Comparison of ENCODE assay signal across 15 mouse cellular contexts in genomic region chr1:132281523-132282176, GRCm38 (mm10). TPM values are rescaled to one million over a fixed set of nuclear protein-coding genes. Genes with fewer than 3 reads are reported as not detected.
DNase-seq lines count a peak whose midpoint lies in the region; ATAC-seq and TF ChIP-seq lines count a peak whose summit lies in the region.
"Had no signal": no experiment of that assay in that cellular context is flagged by ENCODE, and none has a peak within 500 bp of the region (broad histone marks: within the 10 kb centered on the region; RNA-seq: fewer than 3 reads in every experiment).

No protein-coding gene starts in this region.

- H3K9me3 ChIP-seq in forebrain, embryonic 13.5 days (replicated peaks) = no peaks in the 10 kb centered on the region
- no peaks in the 10 kb centered on the region for H3K9me3 ChIP-seq in midbrain, embryonic 11.5 days (ENCODE audit: control insufficient read depth, low read length)
- no peaks in the 10 kb centered on the region for H3K9me3 ChIP-seq in liver, postnatal 0 days (ENCODE audit: low read length)
- H3K9me3 ChIP-seq: stomach, embryonic 15.5 days had no signal

- intact Hi-C loops in left cerebral cortex, postnatal 4 days (cut with DNase I) = no loop called here

- 2% methylated on average over 8 of the region's 8 CpGs for WGBS in forebrain, embryonic 13.5 days
- WGBS in midbrain, embryonic 11.5 days = 4% methylated on average over 8 of the region's 8 CpGs
- 46% methylated on average over 8 of the region's 8 CpGs for WGBS in liver, postnatal 0 days (ENCODE audit: insufficient replicate concordance)

- no peaks in the 10 kb centered on the region for H3K36me3 ChIP-seq in forebrain, embryonic 13.5 days (ENCODE audit: poor library complexity, severe bottlenecking)
- no peaks in the 10 kb centered on the region for H3K36me3 ChIP-seq in midbrain, embryonic 11.5 days (ENCODE audit: control insufficient read depth, insufficient read depth, low read length)
- no peaks in the 10 kb centered on the region for H3K36me3 ChIP-seq in liver, postnatal 0 days (replicated peaks; ENCODE audit: insufficient read depth, low read length)
- H3K36me3 ChIP-seq: stomach, embryonic 15.5 days had no signal

- H3K27me3 ChIP-seq in forebrain, embryonic 13.5 days = 0 out of 2 replicates have a peak, but pooled peaks cover 2% of the 10 kb centered on the region
- 0 out of 2 replicates have a peak, but pooled peaks cover 2% of the 10 kb centered on the region for H3K27me3 ChIP-seq in midbrain, embryonic 11.5 days (ENCODE audit: control insufficient read depth, insufficient read depth, low read length)
- H3K27me3 ChIP-seq in liver, postnatal 0 days (ENCODE audit: insufficient read depth, low read length) = peaks cover 4% of the 10 kb centered on the region; the same call in 1 of the 2 replicates
- H3K27me3 ChIP-seq: stomach, embryonic 15.5 days had no signal

- no peak overlapping the region for H3K9ac ChIP-seq in forebrain, embryonic 13.5 days
- H3K9ac ChIP-seq in midbrain, embryonic 11.5 days (ENCODE audit: low read length) = no peak overlapping the region
- no peak overlapping the region for H3K9ac ChIP-seq in liver, postnatal 0 days (replicated peaks)
- H3K9ac ChIP-seq: stomach, embryonic 15.5 days had no signal

- peak; percentile 57 for DNase-seq in left cerebral cortex, postnatal 4 days
- DNase-seq in left cerebral cortex, adult 18-20 months (ENCODE audit: low spot score in 2 of 2) = no peak
- DNase-seq in midbrain, embryonic 11.5 days (ENCODE audit: low spot score, missing footprints) = peak; percentile 92
- no peak for DNase-seq in spleen, postnatal 4 days (ENCODE audit: low spot score in 2 of 2)
- DNase-seq in liver, postnatal 0 days = no peak
- DNase-seq in frontal cortex, adult 2 months (ENCODE audit: extremely low spot score in 1 of 2, low spot score in 1 of 2) = no peak
- DNase-seq: adrenal gland, adult 8-10 months; cerebellum, adult 18-20 months; gastrocnemius, postnatal 10 days; heart, postnatal 36 days; kidney, postnatal 4 days; lung, adult 2 months had no signal

- ATAC-seq in forebrain, embryonic 13.5 days = peak; percentile 38
- peak; percentile 70 for ATAC-seq in midbrain, embryonic 11.5 days (ENCODE audit: low FRiP score)
- ATAC-seq in liver, postnatal 0 days = no peak

- no peak overlapping the region for H3K4me3 ChIP-seq in forebrain, embryonic 13.5 days
- no peak overlapping the region for H3K4me3 ChIP-seq in midbrain, embryonic 11.5 days (ENCODE audit: low read depth, low read length)
- no peak overlapping the region for H3K4me3 ChIP-seq in liver, postnatal 0 days (ENCODE audit: low read depth, low read length)
- H3K4me3 ChIP-seq: stomach, embryonic 15.5 days had no signal

- H3K4me2 ChIP-seq in forebrain, embryonic 13.5 days = peak overlapping the region; percentile 8; the same call in 1 of the 2 replicates
- H3K4me2 ChIP-seq in midbrain, embryonic 11.5 days = peak overlapping the region; percentile 28
- H3K4me2 ChIP-seq in liver, postnatal 0 days (ENCODE audit: low read depth, low read length) = no peak overlapping the region
- H3K4me2 ChIP-seq: stomach, embryonic 15.5 days had no signal

- no peak for TF ChIP-seq EP300 in liver, postnatal 0 days (IDR thresholded peaks at IDR 0.05; ENCODE audit: low read depth)

- TF ChIP-seq CTCF in liver, postnatal 0 days (IDR thresholded peaks at IDR 0.05; ENCODE audit: low read depth) = no peak

- peaks cover 25% of the 10 kb centered on the region for H3K4me1 ChIP-seq in forebrain, embryonic 13.5 days
- H3K4me1 ChIP-seq in midbrain, embryonic 11.5 days (ENCODE audit: control insufficient read depth, insufficient read depth, low read length) = peaks cover 20% of the 10 kb centered on the region
- no peaks in the 10 kb centered on the region for H3K4me1 ChIP-seq in liver, postnatal 0 days (ENCODE audit: insufficient read depth)
- H3K4me1 ChIP-seq: stomach, embryonic 15.5 days had no signal

- H3K27ac ChIP-seq in forebrain, embryonic 13.5 days = peak overlapping the region; percentile 45
- peak overlapping the region; percentile 67 for H3K27ac ChIP-seq in midbrain, embryonic 11.5 days (ENCODE audit: low read depth, low read length)
- H3K27ac ChIP-seq in liver, postnatal 0 days (ENCODE audit: low read depth) = no peak overlapping the region
- H3K27ac ChIP-seq: stomach, embryonic 15.5 days had no signal

RNA-seq across cellular contexts. Expression of gene Klhdc8a, which starts 16.8 kb away (rescaled TPM):
- total RNA-seq in left cerebral cortex, postnatal 4 days (2021) = 10 to 100 TPM in 1 of 2 experiments, 1 to 10 TPM in 1; 9.1 to 10.7 TPM
- total RNA-seq in left cerebral cortex, adult 18-20 months (2021) = 10 to 100 TPM; 11.7 to 14.5 TPM
- polyA plus RNA-seq in forebrain, embryonic 13.5 days (2015; fragmentation: Nextera tagmentation; extraction: Ambion mirVana) = 1.2 and 1.6 TPM in 2 replicates
- polyA plus RNA-seq in midbrain, embryonic 11.5 days (2014; fragmentation: Nextera tagmentation; extraction: Ambion mirVana) = 3.5 and 4.5 TPM in 2 replicates
- polyA plus RNA-seq in liver, postnatal 0 days (2015; fragmentation: Nextera tagmentation; extraction: Ambion mirVana) = 0.32 and 0.40 TPM in 2 replicates
- polyA plus RNA-seq in frontal cortex, adult 2 months (2012; rRNA removed) = 8.8 and 10.1 TPM in 2 replicates
- polyA plus RNA-seq: limb, embryonic 11.5 days had no signal

RNA-seq across cellular contexts. Expression of gene Nuak2, which starts 34.3 kb away (rescaled TPM):
- 1 to 10 TPM; 2.6 to 3.2 TPM for total RNA-seq in left cerebral cortex, postnatal 4 days (2021)
- 1 to 10 TPM; 1.3 TPM for total RNA-seq in left cerebral cortex, adult 18-20 months (2021)
- polyA plus RNA-seq in forebrain, embryonic 13.5 days (2015; fragmentation: Nextera tagmentation; extraction: Ambion mirVana) = 28.8 and 36.5 TPM in 2 replicates
- 100 and 105 TPM in 2 replicates for polyA plus RNA-seq in midbrain, embryonic 11.5 days (2014; fragmentation: Nextera tagmentation; extraction: Ambion mirVana)
- 6.0 and 6.8 TPM in 2 replicates for polyA plus RNA-seq in liver, postnatal 0 days (2015; fragmentation: Nextera tagmentation; extraction: Ambion mirVana)
- polyA plus RNA-seq in frontal cortex, adult 2 months (2012; rRNA removed) = 0.84 and 1.0 TPM in 2 replicates

RNA-seq across cellular contexts. Expression of gene Gm10188, which starts 52.1 kb away (rescaled TPM):
- not detected for total RNA-seq in left cerebral cortex, postnatal 4 days (2021)
- total RNA-seq in left cerebral cortex, adult 18-20 months (2021) = not detected
- polyA plus RNA-seq in forebrain, embryonic 13.5 days (2015; fragmentation: Nextera tagmentation; extraction: Ambion mirVana) = 1.0 and 1.1 TPM in 2 replicates
- polyA plus RNA-seq in midbrain, embryonic 11.5 days (2014; fragmentation: Nextera tagmentation; extraction: Ambion mirVana) = 0.55 and 0.66 TPM in 2 replicates
- not detected in 2 replicates for polyA plus RNA-seq in liver, postnatal 0 days (2015; fragmentation: Nextera tagmentation; extraction: Ambion mirVana)
- polyA plus RNA-seq in frontal cortex, adult 2 months (2012; rRNA removed) = not detected in 2 replicates
- total RNA-seq: adrenal gland, adult 8-10 months; gastrocnemius, postnatal 10 days; heart, postnatal 36 days had no signal
- polyA plus RNA-seq: limb, embryonic 11.5 days; lung, adult 2 months; stomach, embryonic 15.5 days had no signal

Comparison
In these comparisons a context has a peak if more than half of its experiments do, and no peak if none do; other contexts are left out.
1. DNase-seq: peak in left cerebral cortex, postnatal 4 days (single experiment) and midbrain, embryonic 11.5 days (single experiment); none in left cerebral cortex, adult 18-20 months (0 of 2), spleen, postnatal 4 days (0 of 2), liver, postnatal 0 days (single experiment) and frontal cortex, adult 2 months (0 of 2).